Comparison of ENCODE assay signal across 10 mouse cellular contexts in the genomic region with DNA sequence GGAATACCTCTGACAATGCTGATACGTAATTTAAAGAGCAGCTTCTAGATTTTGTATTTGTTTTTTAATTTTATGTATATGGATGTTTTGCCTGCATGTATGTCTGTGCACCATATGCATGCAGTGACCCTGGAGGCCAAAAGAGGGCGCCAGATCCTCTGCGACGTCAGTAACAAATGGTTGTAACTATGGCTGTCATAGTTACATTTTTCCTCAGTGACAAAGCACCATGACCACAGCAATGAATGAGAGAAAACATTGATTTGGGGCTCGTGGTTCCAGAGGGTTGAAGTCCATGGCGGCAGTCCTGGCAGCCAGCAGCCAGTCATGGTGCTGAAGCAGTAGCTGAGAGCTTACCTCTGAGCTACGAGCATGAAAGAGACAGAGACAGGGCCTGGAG. TPM values are rescaled to one million over a fixed set of nuclear protein-coding genes. Genes with fewer than 3 reads are reported as not detected.
DNase-seq lines count a peak whose midpoint lies in the region; ATAC-seq and TF ChIP-seq lines count a peak whose summit lies in the region.
"Had no signal": no experiment of that assay in that cellular context is flagged by ENCODE, and none has a peak within 500 bp of the region (broad histone marks: within the 10 kb centered on the region; RNA-seq: fewer than 3 reads in every experiment).

No protein-coding gene starts in this region.

- H3K4me1 ChIP-seq in midbrain, postnatal 0 days (ENCODE audit: insufficient read depth, low read length): no peaks in the 10 kb centered on the region
- H3K4me1 ChIP-seq in midbrain, embryonic 10.5 days: peaks cover 8% of the 10 kb centered on the region; the same call in 1 of the 2 replicates
- H3K4me1 ChIP-seq: hindbrain, embryonic 15.5 days had no signal

- H3K36me3 ChIP-seq in midbrain, postnatal 0 days (ENCODE audit: insufficient read depth, low read length): no peaks in the 10 kb centered on the region
- H3K36me3 ChIP-seq in midbrain, embryonic 10.5 days: no peaks in the 10 kb centered on the region
- no peaks in the 10 kb centered on the region for H3K36me3 ChIP-seq in splenic B cell, adult 2 months (ENCODE audit: control insufficient read depth, insufficient read depth, low read length, poor library complexity, severe bottlenecking)
- H3K36me3 ChIP-seq: hindbrain, embryonic 15.5 days; liver, embryonic 13.5 days had no signal

- H3K4me3 ChIP-seq in midbrain, postnatal 0 days (ENCODE audit: low read depth, low read length): no peak overlapping the region
- H3K4me3 ChIP-seq in midbrain, embryonic 10.5 days: no peak overlapping the region
- H3K4me3 ChIP-seq: hindbrain, embryonic 15.5 days; liver, embryonic 13.5 days had no signal

- no peak for ATAC-seq in midbrain, postnatal 0 days (ENCODE audit: low FRiP score)

- no peak overlapping the region for H3K4me2 ChIP-seq in midbrain, postnatal 0 days (ENCODE audit: low read depth, low read length, poor library complexity, severe bottlenecking)
- H3K4me2 ChIP-seq: hindbrain, embryonic 15.5 days; liver, embryonic 13.5 days had no signal

- H3K27ac ChIP-seq in midbrain, postnatal 0 days (ENCODE audit: low read depth, low read length): no peak overlapping the region
- H3K27ac ChIP-seq in midbrain, embryonic 10.5 days (replicated peaks): no peak overlapping the region
- H3K27ac ChIP-seq: hindbrain, embryonic 15.5 days; liver, embryonic 13.5 days had no signal

- peak; percentile 54 for DNase-seq in embryo, embryonic 10 days (ENCODE audit: low spot score)
- DNase-seq in embryo, embryonic 11 days: no peak
- no peak for DNase-seq in midbrain, postnatal 0 days (ENCODE audit: low spot score)
- DNase-seq in midbrain, embryonic 10.5 days (ENCODE audit: low spot score): no peak
- no peak for DNase-seq in brain, embryonic 14.5 days (ENCODE audit: low read depth)
- peak; percentile 59 for DNase-seq in splenic B cell, adult 2 months (ENCODE audit: low read depth, low spot score)
- DNase-seq in left cerebral cortex, adult 8-10 months (ENCODE audit: low spot score in 2 of 2): no peak
- DNase-seq in cerebellum, adult 18-20 months: no peak
- DNase-seq: liver, embryonic 13.5 days had no signal

- no peak overlapping the region for H3K9ac ChIP-seq in midbrain, postnatal 0 days (replicated peaks; ENCODE audit: low read length, poor library complexity, severe bottlenecking)
- H3K9ac ChIP-seq: hindbrain, embryonic 15.5 days; liver, embryonic 13.5 days had no signal

- TF ChIP-seq CTCF in midbrain, postnatal 0 days (IDR thresholded peaks at IDR 0.05): peak; percentile 66
- TF ChIP-seq CTCF in brain, embryonic 14.5 days (IDR thresholded peaks at IDR 0.05; ENCODE audit: borderline replicate concordance, extremely low read depth, insufficient read depth, insufficient read length): peak; percentile 47; the same call in 1 of the 2 replicates

- 33% methylated on average over 7 of the region's 7 CpGs for WGBS in midbrain, postnatal 0 days
- whole genome bisulfite sequencing in midbrain, embryonic 10.5 days: 51% methylated on average over 7 of the region's 7 CpGs

- TF ChIP-seq POLR2A in brain, embryonic 14.5 days (IDR thresholded peaks at IDR 0.05; ENCODE audit: borderline replicate concordance, extremely low read depth, insufficient read depth, insufficient read length, poor library complexity, severe bottlenecking): no peak

- no peaks in the 10 kb centered on the region for H3K9me3 ChIP-seq in midbrain, postnatal 0 days (ENCODE audit: low read length)
- H3K9me3 ChIP-seq in midbrain, embryonic 10.5 days (replicated peaks): no peaks in the 10 kb centered on the region
- H3K9me3 ChIP-seq: hindbrain, embryonic 15.5 days; liver, embryonic 13.5 days had no signal

- H3K27me3 ChIP-seq in midbrain, postnatal 0 days (ENCODE audit: insufficient read depth, low read length): 0 out of 2 replicates have a peak, but pooled peaks cover 3% of the 10 kb centered on the region
- peaks cover 6% of the 10 kb centered on the region; the same call in 1 of the 2 replicates for H3K27me3 ChIP-seq in midbrain, embryonic 10.5 days (ENCODE audit: low read depth, poor library complexity, severe bottlenecking)
- no peaks in the 10 kb centered on the region; the same call in 1 of the 2 replicates for H3K27me3 ChIP-seq in splenic B cell, adult 2 months (ENCODE audit: control insufficient read depth, insufficient read depth, low read length, poor library complexity, severe bottlenecking)

RNA-seq across cellular contexts. Expression of gene Cxcl10, which starts 36.2 kb away (rescaled TPM):
- not detected in 2 replicates for total RNA-seq in midbrain, postnatal 0 days (2014; rRNA removed)
- 0.28 TPM in 1 of 2 replicates, not detected in the other for polyA plus RNA-seq in midbrain, postnatal 0 days (2015; fragmentation: Nextera tagmentation; extraction: Ambion mirVana)
- 0.17 and 0.36 TPM in 2 replicates for polyA plus RNA-seq in midbrain, embryonic 10.5 days (2016; fragmentation: Nextera tagmentation; extraction: Ambion mirVana)
- polyA plus RNA-seq in brain, embryonic 14.5 days (2012; rRNA removed): 0.69 and 0.70 TPM in 2 replicates
- total RNA-seq in left cerebral cortex, adult 8-10 months (2022): 1 to 10 TPM in 2 of 4 experiments, not detected in 2; 1.8 to 2.7 TPM

RNA-seq across cellular contexts. Expression of gene Nup54, which starts 50.2 kb away (rescaled TPM):
- 91.8 and 145 TPM in 2 replicates for total RNA-seq in midbrain, postnatal 0 days (2014; rRNA removed)
- 52.1 and 52.6 TPM in 2 replicates for polyA plus RNA-seq in midbrain, postnatal 0 days (2015; fragmentation: Nextera tagmentation; extraction: Ambion mirVana)
- polyA plus RNA-seq in midbrain, embryonic 10.5 days (2016; fragmentation: Nextera tagmentation; extraction: Ambion mirVana): 63.4 and 70.0 TPM in 2 replicates
- 53.3 and 53.6 TPM in 2 replicates for polyA plus RNA-seq in brain, embryonic 14.5 days (2012; rRNA removed)
- total RNA-seq in left cerebral cortex, adult 8-10 months (2022): 10 to 100 TPM; 26.6 to 32.0 (median 28.6) TPM

RNA-seq across cellular contexts. Expression of gene Art3, which starts 53.2 kb away (rescaled TPM):
- total RNA-seq in midbrain, postnatal 0 days (2014; rRNA removed): 4.2 and 4.7 TPM in 2 replicates
- polyA plus RNA-seq in midbrain, postnatal 0 days (2015; fragmentation: Nextera tagmentation; extraction: Ambion mirVana): 5.5 and 7.1 TPM in 2 replicates
- polyA plus RNA-seq in midbrain, embryonic 10.5 days (2016; fragmentation: Nextera tagmentation; extraction: Ambion mirVana): 0.98 and 1.6 TPM in 2 replicates
- polyA plus RNA-seq in brain, embryonic 14.5 days (2012; rRNA removed): 2.1 and 3.8 TPM in 2 replicates
- total RNA-seq in left cerebral cortex, adult 8-10 months (2022): 1 to 10 TPM; 5.0 to 8.0 (median 6.7) TPM

RNA-seq across cellular contexts. Expression of gene Cxcl9, which starts 57.0 kb away (rescaled TPM):
- not detected in 2 replicates for total RNA-seq in midbrain, postnatal 0 days (2014; rRNA removed)
- not detected in 2 replicates for polyA plus RNA-seq in midbrain, postnatal 0 days (2015; fragmentation: Nextera tagmentation; extraction: Ambion mirVana)
- polyA plus RNA-seq in midbrain, embryonic 10.5 days (2016; fragmentation: Nextera tagmentation; extraction: Ambion mirVana): not detected in 2 replicates
- polyA plus RNA-seq in brain, embryonic 14.5 days (2012; rRNA removed): 0.03 TPM in 1 of 2 replicates, not detected in the other
- under 1 TPM in 1 of 4 experiments, not detected in 3; 0.26 TPM for total RNA-seq in left cerebral cortex, adult 8-10 months (2022)
- polyA plus RNA-seq: hindbrain, embryonic 15.5 days; liver, embryonic 13.5 days had no signal

Comparison
In these comparisons a context has a peak if more than half of its experiments do, and no peak if none do; other contexts are left out.
1. DNase-seq: peak in embryo, embryonic 10 days (single experiment) and splenic B cell, adult 2 months (single experiment); none in embryo, embryonic 11 days (single experiment), midbrain, postnatal 0 days (single experiment), midbrain, embryonic 10.5 days (single experiment), brain, embryonic 14.5 days (single experiment), left cerebral cortex, adult 8-10 months (0 of 2) and cerebellum, adult 18-20 months (0 of 2).